ENCODE assay signal across 11 mouse cellular contexts in the genomic region with DNA sequence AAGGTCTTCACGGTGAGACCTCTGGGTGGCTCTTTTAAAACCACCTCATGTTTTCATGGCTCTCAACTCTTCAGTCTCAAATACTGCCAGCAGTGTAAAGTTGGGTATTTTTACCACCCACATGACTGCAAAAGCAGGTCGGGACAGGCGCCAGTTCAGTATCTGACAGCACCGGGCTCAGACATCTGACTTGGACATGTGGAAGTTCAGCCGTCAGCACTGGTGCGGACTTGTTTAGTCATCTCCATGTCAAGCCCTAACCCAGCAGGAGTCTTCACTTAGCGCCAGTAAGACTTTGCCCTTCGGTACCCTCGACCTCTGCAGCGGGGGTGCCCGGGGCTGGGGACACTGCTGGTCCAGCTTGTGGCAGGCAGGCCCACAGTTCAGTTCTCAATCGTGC. TPM values are rescaled to one million over a fixed set of nuclear protein-coding genes. Genes with fewer than 3 reads are reported as not detected.
A peak's percentile ranks its signal among the peaks of the same experiment; 100 is the strongest.
DNase-seq lines count a peak whose midpoint lies in the region; ATAC-seq and TF ChIP-seq lines count a peak whose summit lies in the region.
"Had no signal": no experiment of that assay in that cellular context is flagged by ENCODE, and none has a peak within 500 bp of the region (broad histone marks: within the 10 kb centered on the region; RNA-seq: fewer than 3 reads in every experiment).

No protein-coding gene starts in this region.

- no peak for DNase-seq in left cerebral cortex, adult 2 months (ENCODE audit: extremely low spot score in 1 of 2, low spot score in 2 of 2)
- DNase-seq in left cerebral cortex, adult 11 months (ENCODE audit: low spot score) = no peak
- peak; percentile 47 to 84 for DNase-seq in left cerebral cortex, postnatal 25 days (ENCODE audit: low spot score in 2 of 2)
- DNase-seq in ovary, adult 18-20 months (ENCODE audit: low spot score) = no peak
- no peak for DNase-seq in MN1 (ENCODE audit: low spot score)

- peaks cover 36% of the 10 kb centered on the region for H3K4me1 ChIP-seq in embryonic facial prominence, embryonic 15.5 days
- peaks cover 58% of the 10 kb centered on the region for H3K4me1 ChIP-seq in heart, embryonic 11.5 days (ENCODE audit: control insufficient read depth, insufficient read depth, low read length)
- H3K4me1 ChIP-seq in forebrain, embryonic 16.5 days (replicated peaks; ENCODE audit: control insufficient read depth, insufficient read depth, low read length) = peaks cover 6% of the 10 kb centered on the region
- H3K4me1 ChIP-seq: lung, embryonic 15.5 days had no signal

- 61% methylated on average over 12 of the region's 12 CpGs for WGBS in embryonic facial prominence, embryonic 15.5 days
- WGBS in heart, embryonic 11.5 days (ENCODE audit: insufficient replicate concordance) = 50% methylated on average over 12 of the region's 12 CpGs
- WGBS in forebrain, embryonic 16.5 days = 83% methylated on average over 12 of the region's 12 CpGs

- intact Hi-C loops in left cerebral cortex, adult 2 months (cut with DNase I) = no loop called here
- intact Hi-C loops in left cerebral cortex, postnatal 25 days (cut with DNase I) = no loop called here

- no peak overlapping the region for H3K4me3 ChIP-seq in left cerebral cortex, adult 2 months
- no peak overlapping the region for H3K4me3 ChIP-seq in embryonic facial prominence, embryonic 15.5 days (replicated peaks)
- no peak overlapping the region for H3K4me3 ChIP-seq in heart, embryonic 11.5 days (ENCODE audit: low read depth, low read length)
- no peak overlapping the region for H3K4me3 ChIP-seq in forebrain, embryonic 16.5 days (replicated peaks; ENCODE audit: low read length)
- H3K4me3 ChIP-seq: embryonic facial prominence, embryonic 13.5 days; lung, embryonic 15.5 days had no signal

- no peaks in the 10 kb centered on the region for H3K27me3 ChIP-seq in embryonic facial prominence, embryonic 15.5 days
- H3K27me3 ChIP-seq in heart, embryonic 11.5 days (ENCODE audit: control insufficient read depth, insufficient read depth, low read length) = no peaks in the 10 kb centered on the region
- H3K27me3 ChIP-seq in forebrain, embryonic 16.5 days (replicated peaks; ENCODE audit: control insufficient read depth, insufficient read depth, low read length) = no peaks in the 10 kb centered on the region
- H3K27me3 ChIP-seq: embryonic facial prominence, embryonic 13.5 days; lung, embryonic 15.5 days had no signal

- H3K36me3 ChIP-seq in embryonic facial prominence, embryonic 15.5 days = peaks cover 29% of the 10 kb centered on the region
- peaks cover 13% of the 10 kb centered on the region for H3K36me3 ChIP-seq in heart, embryonic 11.5 days (ENCODE audit: control insufficient read depth, insufficient read depth, low read length)
- H3K36me3 ChIP-seq in forebrain, embryonic 16.5 days (ENCODE audit: control insufficient read depth, insufficient read depth) = peaks cover 10% of the 10 kb centered on the region

- no peak overlapping the region for H3K4me2 ChIP-seq in embryonic facial prominence, embryonic 15.5 days (replicated peaks)
- H3K4me2 ChIP-seq in heart, embryonic 11.5 days = no peak overlapping the region
- H3K4me2 ChIP-seq in forebrain, embryonic 16.5 days (ENCODE audit: low read length) = no peak overlapping the region
- H3K4me2 ChIP-seq: embryonic facial prominence, embryonic 13.5 days; hindbrain, embryonic 14.5 days; lung, embryonic 15.5 days had no signal

- H3K9me3 ChIP-seq in embryonic facial prominence, embryonic 15.5 days (replicated peaks) = no peaks in the 10 kb centered on the region
- no peaks in the 10 kb centered on the region for H3K9me3 ChIP-seq in heart, embryonic 11.5 days (replicated peaks; ENCODE audit: control insufficient read depth, low read length)
- H3K9me3 ChIP-seq in forebrain, embryonic 16.5 days (ENCODE audit: control insufficient read depth, low read length) = no peaks in the 10 kb centered on the region
- H3K9me3 ChIP-seq: embryonic facial prominence, embryonic 13.5 days; lung, embryonic 15.5 days had no signal

- H3K9ac ChIP-seq in embryonic facial prominence, embryonic 15.5 days = no peak overlapping the region
- no peak overlapping the region; the same call in 1 of the 2 replicates for H3K9ac ChIP-seq in heart, embryonic 11.5 days (ENCODE audit: low read depth, low read length)
- no peak overlapping the region for H3K9ac ChIP-seq in forebrain, embryonic 16.5 days (replicated peaks; ENCODE audit: low read depth, low read length)
- H3K9ac ChIP-seq: embryonic facial prominence, embryonic 13.5 days; hindbrain, embryonic 14.5 days; lung, embryonic 15.5 days had no signal

- peak overlapping the region; percentile 78 for H3K27ac ChIP-seq in left cerebral cortex, adult 2 months
- H3K27ac ChIP-seq in embryonic facial prominence, embryonic 15.5 days (replicated peaks) = peak overlapping the region; percentile 13
- H3K27ac ChIP-seq in heart, embryonic 11.5 days (ENCODE audit: low read depth, low read length) = peak overlapping the region; percentile 50
- no peak overlapping the region for H3K27ac ChIP-seq in forebrain, embryonic 16.5 days (ENCODE audit: low read length)
- H3K27ac ChIP-seq: embryonic facial prominence, embryonic 13.5 days; hindbrain, embryonic 14.5 days; lung, embryonic 15.5 days had no signal

- ATAC-seq in embryonic facial prominence, embryonic 15.5 days (ENCODE audit: insufficient number of reproducible peaks, low FRiP score, low TSS enrichment, low read depth) = no peak
- peak; percentile 37 for ATAC-seq in heart, embryonic 11.5 days (replicated peaks; ENCODE audit: insufficient number of reproducible peaks, low FRiP score, low TSS enrichment)
- no peak for ATAC-seq in forebrain, embryonic 16.5 days

- no peak for TF ChIP-seq CTCF in left cerebral cortex, adult 2 months (IDR thresholded peaks at IDR 0.05)

RNA-seq across cellular contexts. Expression of a gene that starts 21.7 kb away (rescaled TPM):
- total RNA-seq in left cerebral cortex, adult 2 months (2021) = 10 to 100 TPM; 86.7 to 93.8 TPM
- polyA plus RNA-seq in embryonic facial prominence, embryonic 15.5 days (2015; fragmentation: Nextera tagmentation; extraction: Ambion mirVana) = 32.5 and 35.3 TPM in 2 replicates
- polyA plus RNA-seq in heart, embryonic 11.5 days (2014; fragmentation: Nextera tagmentation; extraction: Ambion mirVana) = 18.1 and 18.3 TPM in 2 replicates
- 10 to 100 TPM; 92.9 to 97.4 TPM for total RNA-seq in left cerebral cortex, postnatal 25 days (2021)
- polyA plus RNA-seq in forebrain, embryonic 16.5 days (2015; fragmentation: Nextera tagmentation; extraction: Ambion mirVana) = 31.9 and 49.8 TPM in 2 replicates

RNA-seq across cellular contexts. Expression of a gene that starts 31.0 kb away (rescaled TPM):
- total RNA-seq in left cerebral cortex, adult 2 months (2021) = 10 to 100 TPM; 55.2 to 55.7 TPM
- 185 and 195 TPM in 2 replicates for polyA plus RNA-seq in embryonic facial prominence, embryonic 15.5 days (2015; fragmentation: Nextera tagmentation; extraction: Ambion mirVana)
- polyA plus RNA-seq in heart, embryonic 11.5 days (2014; fragmentation: Nextera tagmentation; extraction: Ambion mirVana) = 261 and 278 TPM in 2 replicates
- 10 to 100 TPM; 47.6 to 52.8 TPM for total RNA-seq in left cerebral cortex, postnatal 25 days (2021)
- 107 and 113 TPM in 2 replicates for polyA plus RNA-seq in forebrain, embryonic 16.5 days (2015; fragmentation: Nextera tagmentation; extraction: Ambion mirVana)

RNA-seq across cellular contexts. Expression of a gene that starts 36.0 kb away (rescaled TPM):
- 100 to 1,000 TPM; 550 to 603 TPM for total RNA-seq in left cerebral cortex, adult 2 months (2021)
- polyA plus RNA-seq in embryonic facial prominence, embryonic 15.5 days (2015; fragmentation: Nextera tagmentation; extraction: Ambion mirVana) = 98.7 and 99.3 TPM in 2 replicates
- polyA plus RNA-seq in heart, embryonic 11.5 days (2014; fragmentation: Nextera tagmentation; extraction: Ambion mirVana) = 38.8 and 47.4 TPM in 2 replicates
- 100 to 1,000 TPM; 573 to 611 TPM for total RNA-seq in left cerebral cortex, postnatal 25 days (2021)
- 272 and 293 TPM in 2 replicates for polyA plus RNA-seq in forebrain, embryonic 16.5 days (2015; fragmentation: Nextera tagmentation; extraction: Ambion mirVana)

RNA-seq across cellular contexts. Expression of a gene that starts 47.8 kb away (rescaled TPM):
- total RNA-seq in left cerebral cortex, adult 2 months (2021) = 1 to 10 TPM in 1 of 2 experiments, not detected in 1; 2.0 TPM
- not detected in 2 replicates for polyA plus RNA-seq in embryonic facial prominence, embryonic 15.5 days (2015; fragmentation: Nextera tagmentation; extraction: Ambion mirVana)
- polyA plus RNA-seq in heart, embryonic 11.5 days (2014; fragmentation: Nextera tagmentation; extraction: Ambion mirVana) = not detected in 2 replicates
- 1 to 10 TPM in 1 of 2 experiments, not detected in 1; 2.1 TPM for total RNA-seq in left cerebral cortex, postnatal 25 days (2021)
- polyA plus RNA-seq in forebrain, embryonic 16.5 days (2015; fragmentation: Nextera tagmentation; extraction: Ambion mirVana) = not detected in 2 replicates
- polyA plus RNA-seq: embryonic facial prominence, embryonic 13.5 days; hindbrain, embryonic 14.5 days; lung, embryonic 15.5 days had no signal

RNA-seq across cellular contexts. Expression of a gene that starts 49.2 kb away (rescaled TPM):
- 100 to 1,000 TPM; 444 to 464 TPM for total RNA-seq in left cerebral cortex, adult 2 months (2021)
- 989 and 990 TPM in 2 replicates for polyA plus RNA-seq in embryonic facial prominence, embryonic 15.5 days (2015; fragmentation: Nextera tagmentation; extraction: Ambion mirVana)
- polyA plus RNA-seq in heart, embryonic 11.5 days (2014; fragmentation: Nextera tagmentation; extraction: Ambion mirVana) = 659 and 724 TPM in 2 replicates
- 100 to 1,000 TPM; 430 to 432 TPM for total RNA-seq in left cerebral cortex, postnatal 25 days (2021)
- polyA plus RNA-seq in forebrain, embryonic 16.5 days (2015; fragmentation: Nextera tagmentation; extraction: Ambion mirVana) = 467 and 512 TPM in 2 replicates

Comparison
In these comparisons a context has a peak if more than half of its experiments do, and no peak if none do; other contexts are left out.
1. DNase-seq: peak in left cerebral cortex, postnatal 25 days (2 of 2); none in left cerebral cortex, adult 2 months (0 of 2), left cerebral cortex, adult 11 months (single experiment), ovary, adult 18-20 months (single experiment) and MN1 (single experiment).